Mouse (Mus musculus): ENCODE results near the gene Mtcl1.
A peak's percentile ranks its signal among the peaks of the same experiment; 100 is the strongest.

Gene Mtcl1

GRCm38 (mm10) chr17:66449460-66450341 lies at the start of gene Mtcl1:
TSS of gene Mtcl1 (minus strand) at chr17:66449750.
- peak; percentile 94 to 96 for DNase-seq

GRCm38 (mm10) chr17:66498598-66498997 lies 49.0 kb upstream of the Mtcl1 start:
- DNase-seq, result no peak

- no peak for DNase-seq
These were observed 47.0 kb upstream of the Mtcl1 start for GRCm38 (mm10) chr17:66496589-66496988.

GRCm38 (mm10) chr17:66490022-66490601 lies 40.6 kb upstream of the Mtcl1 start:
- DNase-seq, result peak; percentile 69 to 77

GRCm38 (mm10) chr17:66486576-66486975 lies 37.0 kb upstream of the Mtcl1 start:
- DNase-seq, result no peak

GRCm38 (mm10) chr17:66485742-66486141 lies 36.2 kb upstream of the Mtcl1 start:
- peak; percentile 93 for DNase-seq

- no peak for DNase-seq
These were observed 35.4 kb upstream of the Mtcl1 start for GRCm38 (mm10) chr17:66484965-66485364.

- DNase-seq, result no peak
These were observed 34.3 kb upstream of the Mtcl1 start for GRCm38 (mm10) chr17:66483651-66484454.

GRCm38 (mm10) chr17:66481295-66481694 lies 31.7 kb upstream of the Mtcl1 start:
- DNase-seq, result no peak

- no peak for DNase-seq
These were observed 31.1 kb upstream of the Mtcl1 start for GRCm38 (mm10) chr17:66480491-66481278.

- no peak for DNase-seq
These were observed 30.4 kb upstream of the Mtcl1 start for GRCm38 (mm10) chr17:66479813-66480490.

GRCm38 (mm10) chr17:66479311-66479710 lies 29.8 kb upstream of the Mtcl1 start:
- no peak for DNase-seq

GRCm38 (mm10) chr17:66473205-66473604 lies 23.7 kb upstream of the Mtcl1 start:
- DNase-seq, result no peak

GRCm38 (mm10) chr17:66471775-66472174 lies 22.2 kb upstream of the Mtcl1 start:
- DNase-seq, result no peak

- no peak for DNase-seq
These were observed 21.7 kb upstream of the Mtcl1 start for GRCm38 (mm10) chr17:66471252-66471651.

- no peak for DNase-seq
These were observed 20.5 kb upstream of the Mtcl1 start for GRCm38 (mm10) chr17:66470020-66470419.

GRCm38 (mm10) chr17:66457278-66457677 lies 7.7 kb upstream of the Mtcl1 start:
- DNase-seq, result no peak

- DNase-seq, result peak; percentile 94 to 97
These were observed 1.6 kb upstream of the Mtcl1 start for GRCm38 (mm10) chr17:66451143-66451542.

- DNase-seq, result peak; percentile 34 to 47
These were observed 1.0 kb upstream of the Mtcl1 start for GRCm38 (mm10) chr17:66450526-66451070.

GRCm38 (mm10) chr17:66448421-66449405 lies 837 bp downstream of the Mtcl1 start:
- peak; percentile 72 to 78 for DNase-seq

Data from cerebellum, postnatal 25 days (tissue).